In the genomic region with DNA sequence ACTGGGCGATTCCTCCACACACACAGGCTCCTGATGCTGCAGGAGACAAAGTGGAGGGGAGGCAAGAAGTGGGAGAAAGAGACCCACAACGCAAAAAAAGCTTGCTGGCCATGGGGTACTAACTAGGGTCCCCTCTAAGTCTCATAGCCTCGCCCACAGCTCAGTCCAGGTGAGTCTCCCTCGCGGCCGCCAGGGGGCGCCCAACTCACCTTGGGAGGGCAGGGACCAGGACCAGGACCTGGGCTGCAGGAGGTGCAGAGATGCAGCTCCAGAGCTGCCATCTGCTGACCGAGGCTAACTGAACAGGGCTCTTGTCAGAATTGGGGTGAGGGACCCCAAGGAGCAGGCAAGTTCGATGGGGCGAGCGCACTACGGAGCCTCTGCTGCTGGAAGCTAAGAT, we compare ENCODE assay signal across 9 mouse cellular contexts. TPM values are rescaled to one million over a fixed set of nuclear protein-coding genes. Genes with fewer than 3 reads are reported as not detected.
DNase-seq lines count a peak whose midpoint lies in the region; ATAC-seq and TF ChIP-seq lines count a peak whose summit lies in the region.
"Had no signal": no experiment of that assay in that cellular context is flagged by ENCODE, and none has a peak within 500 bp of the region (broad histone marks: within the 10 kb centered on the region; RNA-seq: fewer than 3 reads in every experiment).

No protein-coding gene starts in this region.

- DNase-seq in CD4-positive helper T cell, adult 2 months (ENCODE audit: low read depth, low spot score): peak; percentile 40
- DNase-seq in R1 (ENCODE audit: low read depth, low spot score): peak; percentile 75
- DNase-seq in cerebellum, postnatal 25 days: peak; percentile 48 to 68
- DNase-seq in gastrocnemius, postnatal 14 days: peak; percentile 35
- DNase-seq in kidney, postnatal 0 days (ENCODE audit: low spot score): peak; percentile 61
- peak; percentile 37 for DNase-seq in lung, postnatal 10 days
- peak; percentile 4 to 10 for DNase-seq in right cerebral cortex, adult 2 months (ENCODE audit: low spot score in 2 of 2)
- peak; percentile 25 for DNase-seq in yolk sac, embryonic 10.5 days (ENCODE audit: low spot score)

- H3K9ac ChIP-seq in kidney, postnatal 0 days (ENCODE audit: low read depth, low read length): no peak overlapping the region

- intact Hi-C loops in gastrocnemius, postnatal 14 days (cut with DNase I; ENCODE audit: low total_unique reads): loop anchor here (10.0 kb wide), 1 partner anchor 154 kb away; no protein-coding TSS in a partner anchor

- peak; percentile 83 for TF ChIP-seq CTCF in kidney, postnatal 0 days (IDR thresholded peaks at IDR 0.05; ENCODE audit: low read depth)

- WGBS in kidney, postnatal 0 days: 15% methylated on average over 12 of the region's 12 CpGs

- no peaks in the 10 kb centered on the region for H3K9me3 ChIP-seq in kidney, postnatal 0 days (replicated peaks; ENCODE audit: low read length)

- H3K4me1 ChIP-seq in kidney, postnatal 0 days (replicated peaks; ENCODE audit: insufficient read depth, low read length): no peaks in the 10 kb centered on the region

- no peaks in the 10 kb centered on the region for H3K36me3 ChIP-seq in kidney, postnatal 0 days (ENCODE audit: insufficient read depth, low read length)

- no peak overlapping the region for H3K4me2 ChIP-seq in kidney, postnatal 0 days (ENCODE audit: low read length)

- peak; percentile 73; the same call in 1 of the 2 replicates for ATAC-seq in kidney, postnatal 0 days (replicated peaks; ENCODE audit: low FRiP score, low read depth)

- no peak overlapping the region for H3K4me3 ChIP-seq in kidney, postnatal 0 days (replicated peaks; ENCODE audit: low read depth, low read length)

- no peaks in the 10 kb centered on the region for H3K27me3 ChIP-seq in kidney, postnatal 0 days (ENCODE audit: insufficient read depth, low read length)

- H3K27ac ChIP-seq in kidney, postnatal 0 days: no peak overlapping the region

RNA-seq across cellular contexts. Expression of a gene that starts 24.4 kb away (rescaled TPM):
- not detected for total RNA-seq in gastrocnemius, postnatal 14 days (2021)
- polyA plus RNA-seq in kidney, postnatal 0 days (2015; fragmentation: Nextera tagmentation; extraction: Ambion mirVana): not detected in 2 replicates
- total RNA-seq: left cerebral cortex, adult 8-10 months had no signal

RNA-seq across cellular contexts. Expression of a gene that starts 35.0 kb away (rescaled TPM):
- not detected for total RNA-seq in gastrocnemius, postnatal 14 days (2021)
- 0.34 TPM in 2 replicates for polyA plus RNA-seq in kidney, postnatal 0 days (2015; fragmentation: Nextera tagmentation; extraction: Ambion mirVana)

RNA-seq across cellular contexts. Expression of a gene that starts 53.5 kb away (rescaled TPM):
- not detected for total RNA-seq in gastrocnemius, postnatal 14 days (2021)
- 0.06 and 0.09 TPM in 2 replicates for polyA plus RNA-seq in kidney, postnatal 0 days (2015; fragmentation: Nextera tagmentation; extraction: Ambion mirVana)
- total RNA-seq: left cerebral cortex, adult 8-10 months had no signal

Comparison
In these comparisons a context has a peak if more than half of its experiments do, and no peak if none do; other contexts are left out.
1. DNase-seq: peak in every context shown above with its lines; median percentile 75 in R1; 61 in kidney, postnatal 0 days; 58 in cerebellum, postnatal 25 days; 40 in CD4-positive helper T cell, adult 2 months; 37 in lung, postnatal 10 days; 35 in gastrocnemius, postnatal 14 days; 25 in yolk sac, embryonic 10.5 days; 7 in right cerebral cortex, adult 2 months.